3 mouse cellular contexts compared by ENCODE assay signal in the genomic region with DNA sequence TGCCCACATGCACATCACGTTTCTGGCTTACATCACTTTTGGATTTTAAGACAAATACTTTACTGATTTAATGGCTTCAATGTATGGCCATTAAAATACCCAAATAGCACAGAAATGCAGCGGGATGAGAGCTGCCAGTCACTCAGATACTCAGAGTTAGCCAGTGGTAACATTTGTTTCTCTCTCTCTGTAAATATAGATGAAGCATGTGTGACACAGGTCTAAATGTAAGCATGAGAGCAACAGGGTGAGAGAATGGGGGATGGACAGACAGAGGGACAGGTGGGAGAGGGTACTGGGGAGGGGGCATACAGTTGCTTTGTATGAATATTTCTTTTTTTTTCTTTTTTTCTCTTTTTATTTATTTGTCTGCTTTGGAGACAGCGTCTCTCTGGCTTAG. TPM values are rescaled to one million over a fixed set of nuclear protein-coding genes. Genes with fewer than 3 reads are reported as not detected.
"Had no signal": no experiment of that assay in that cellular context is flagged by ENCODE, and none has a peak within 500 bp of the region (broad histone marks: within the 10 kb centered on the region; RNA-seq: fewer than 3 reads in every experiment).

No protein-coding gene starts in this region.

RNA-seq across cellular contexts. Expression of a gene that starts 38.2 kb away (rescaled TPM):
- polyA plus RNA-seq: embryonic facial prominence, embryonic 10.5 days; erythroblast, embryonic 14.5 days; forebrain, embryonic 10.5 days had no signal
